Mouse (Mus musculus) embryo, embryonic 9.5 days (tissue): ENCODE measurements at regions not wholly inside any gene's neighbourhood (a gene's known extent, or its start where the extent isn't known, plus 50 kb on each side); places are given as distances from the start of the nearest gene placed in this dataset.

Experiments used
- DNase-seq: peaks from one replicate; pipeline ENCODE4 v3.0.0-alpha.2; 2017; ENCODE audit errors: extremely low spot score

- no peak for DNase-seq
Measured at GRCm38 (mm10) chr1:76660146-76660545, 854.7 kb downstream of the Epha4 start.

- no peak for DNase-seq
Measured at GRCm38 (mm10) chr1:76664381-76664780, 850.5 kb downstream of the Epha4 start.

GRCm38 (mm10) chr1:76676836-76677235 lies 838.1 kb downstream of the Epha4 start:
- no peak for DNase-seq

- DNase-seq = no peak
Measured at GRCm38 (mm10) chr1:76705556-76705955, 809.3 kb downstream of the Epha4 start.

GRCm38 (mm10) chr1:76717639-76718292 lies 797.1 kb downstream of the Epha4 start:
- DNase-seq = peak; percentile 19

- DNase-seq = no peak
Measured at GRCm38 (mm10) chr1:76724453-76724852, 790.4 kb downstream of the Epha4 start.

GRCm38 (mm10) chr1:76737003-76737402 lies 777.9 kb downstream of the Epha4 start:
- DNase-seq = no peak

GRCm38 (mm10) chr1:76737663-76738062 lies 777.2 kb downstream of the Epha4 start:
- DNase-seq = no peak

- no peak for DNase-seq
Measured at GRCm38 (mm10) chr1:76772694-76773093, 742.2 kb downstream of the Epha4 start.

- no peak for DNase-seq
Measured at GRCm38 (mm10) chr1:76786871-76787270, 728.0 kb downstream of the Epha4 start.

GRCm38 (mm10) chr1:76793438-76793837 lies 721.5 kb downstream of the Epha4 start:
- no peak for DNase-seq

GRCm38 (mm10) chr1:76819906-76820305 lies 695.0 kb downstream of the Epha4 start:
- no peak for DNase-seq

- DNase-seq = no peak
Measured at GRCm38 (mm10) chr1:76821610-76822009, 693.3 kb downstream of the Epha4 start.

- no peak for DNase-seq
Measured at GRCm38 (mm10) chr1:76829690-76830089, 685.2 kb downstream of the Epha4 start.

GRCm38 (mm10) chr1:76832311-76832710 lies 682.6 kb downstream of the Epha4 start:
- no peak for DNase-seq

- no peak for DNase-seq
Measured at GRCm38 (mm10) chr1:76835028-76835683, 679.7 kb downstream of the Epha4 start.

- DNase-seq = no peak
Measured at GRCm38 (mm10) chr1:76849346-76849745, 665.5 kb downstream of the Epha4 start.

- DNase-seq = peak; percentile 25
Measured at GRCm38 (mm10) chr1:76866304-76866968, 648.5 kb downstream of the Epha4 start.

- DNase-seq = no peak
Measured at GRCm38 (mm10) chr1:76873207-76873606, 641.7 kb downstream of the Epha4 start.

GRCm38 (mm10) chr1:76880111-76880782 lies 634.6 kb downstream of the Epha4 start:
- DNase-seq = peak; percentile 12

- DNase-seq = peak; percentile 35
Measured at GRCm38 (mm10) chr1:76880783-76881145, 634.1 kb downstream of the Epha4 start.

- peak; percentile 29 for DNase-seq
Measured at GRCm38 (mm10) chr1:76896152-76896864, 618.6 kb downstream of the Epha4 start.
